Mouse (Mus musculus): ENCODE data around the gene Cfap58.

DNA sequence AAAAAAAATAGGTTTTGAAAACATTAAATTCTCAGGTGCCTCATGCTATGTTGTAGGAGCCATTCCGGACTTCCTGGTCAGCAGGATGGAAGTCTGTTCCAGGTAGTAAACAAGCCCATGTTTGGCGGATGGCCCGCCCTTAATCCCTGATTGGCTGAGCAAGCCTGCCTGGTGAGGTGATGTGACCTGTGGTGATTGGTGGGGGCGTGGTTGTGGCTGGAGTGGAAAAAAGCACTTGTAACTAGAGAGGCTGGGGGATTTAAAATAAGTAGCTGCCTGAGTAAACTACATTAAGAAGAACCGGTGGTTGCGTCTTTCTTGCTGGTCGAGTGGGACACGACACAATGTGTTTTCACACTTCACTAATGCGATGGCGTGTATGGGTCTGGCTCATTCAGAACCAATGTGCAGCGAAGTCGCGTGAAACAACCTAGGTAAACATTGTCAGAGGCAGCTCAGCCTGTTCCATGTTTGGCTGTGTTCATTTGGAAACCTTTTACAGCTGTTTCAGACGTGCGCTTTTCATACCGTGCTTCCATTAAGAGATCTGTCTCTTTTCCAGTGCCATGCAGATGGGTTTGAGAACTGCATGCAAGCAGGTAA, 2.7 kb upstream of the Cfap58 start:
- TF ChIP-seq TAL1 (IDR thresholded peaks at IDR 0.05; ENCODE audit: low read length), result no peak
- TF ChIP-seq GATA1 (IDR thresholded peaks at IDR 0.05; ENCODE audit: low read length), result no peak

All from erythroblast, embryonic 14.5 days (primary cell).